Mouse (Mus musculus) liver, embryonic 16.5 days (tissue): ENCODE data around the gene Ifit1. TPM values are rescaled to one million over a fixed set of nuclear protein-coding genes. Genes with fewer than 3 reads are reported as not detected.
"Not testable (repeated sequence)": the region's sequence is repeated elsewhere in the genome, so short reads cannot be mapped to it uniquely, and the experiment has no call there.

ENCODE experiments used
- ATAC-seq: fragments of 200-750 bp; cut with Nextera tagmentation; 2 replicates; pipeline ENCODE4 v1.8.0; 2017; ENCODE audit warnings: low read depth, mild to moderate bottlenecking, moderate number of reproducible peaks, moderate library complexity
- H3K27ac ChIP-seq: fragments of 300-500 bp; sonication (generic); 2 replicates; pipeline ENCODE4 v1.5.1; 2014; ENCODE audit warnings: mild to moderate bottlenecking, low read length
- H3K27me3 ChIP-seq: fragments of 300-500 bp; sonication (generic); 2 replicates; pipeline ENCODE4 v1.6.1; 2014; ENCODE audit warnings: low read depth, low read length, mixed read lengths; ENCODE audit not compliant: control insufficient read depth, insufficient read depth
- H3K36me3 ChIP-seq: fragments of 300-500 bp; sonication (generic); 2 replicates; pipeline ENCODE4 v1.6.1; 2014; ENCODE audit warnings: mild to moderate bottlenecking; ENCODE audit not compliant: control insufficient read depth, insufficient read depth
- H3K4me1 ChIP-seq: fragments of 300-500 bp; sonication (generic); 2 replicates; pipeline ENCODE4 v1.6.1; 2014; ENCODE audit warnings: low read depth, low read length, mixed read lengths; ENCODE audit not compliant: control insufficient read depth
- H3K4me2 ChIP-seq: fragments of 300-500 bp; sonication (generic); 2 replicates; pipeline ENCODE4 v1.6.1; 2014; ENCODE audit warnings: low read depth, low read length, mixed read lengths
- H3K4me3 ChIP-seq: fragments of 300-500 bp; sonication (generic); 2 replicates; pipeline ENCODE4 v1.5.1; 2014; ENCODE audit warnings: low read depth, mild to moderate bottlenecking, low read length
- H3K9ac ChIP-seq: fragments of 300-500 bp; sonication (generic); 2 replicates; pipeline ENCODE4 v1.6.1; 2014; ENCODE audit warnings: low read depth, low read length
- H3K9me3 ChIP-seq: fragments of 300-500 bp; sonication (generic); replicated peaks from 2 replicates; pipeline ENCODE4 v1.6.1; 2016; ENCODE audit warnings: low read length; ENCODE audit not compliant: control insufficient read depth
- WGBS: fragments of 180-500 bp; shearing (Covaris S2); extraction: QIAGEN DNeasy Blood & Tissue Kit; methylation state at CpG from one replicate; pipeline ENCODE4 v1.1.7; 2014; ENCODE audit not compliant: insufficient replicate concordance; 5-methylcytosine and 5-hydroxymethylcytosine counted together
- polyA plus RNA-seq: library from polyadenylated mRNA; unstranded; fragments of >200 nt; fragmentation: Nextera tagmentation; extraction: Ambion mirVana; gene quantifications from 2 replicates; pipeline ENCODE4 v1.2.1, GENCODE M21; 2015

Ifit1 gene
- 0.77 and 0.81 TPM in 2 replicates for polyA plus RNA-seq

GRCm38 (mm10) chr19:34640623-34641022 is at the start of gene Ifit1, which contains the start of gene Ifit1bl2:
Ifit1 (plus strand) TSS chr19:34640871.
Ifit1bl2 (minus strand) TSS chr19:34640743.
- Histone ChIP-seq H3K4me2 (peak within 1 kb of the TSS; percentile 28), H3K9ac (no peak within 1 kb of the TSS), H3K9me3 (no peaks in the 10 kb centered on the region), H3K27me3 (no peaks in the 10 kb centered on the region), H3K4me3 (0 out of 2 replicates have a peak within 1 kb of the TSS, but pooled peaks have one; percentile 11), H3K36me3 (no peaks in the 10 kb centered on the region), H3K27ac (no peak within 1 kb of the TSS), H3K4me1 (peaks cover 5% of the 10 kb centered on the region)
- 27% methylated on average over 4 of the region's 4 CpGs for WGBS
- ATAC-seq, result peak; percentile 14; the same call in 1 of the 2 replicates

GRCm38 (mm10) chr19:34593456-34593855 is 47.2 kb upstream of the Ifit1 start:
- no peaks in the 10 kb centered on the region for H3K9me3 ChIP-seq
- WGBS, result 59% methylated on average over 2 of the region's 2 CpGs
- H3K4me3 ChIP-seq, result no peak overlapping the region
- ATAC-seq, result no peak
- no peak overlapping the region for H3K4me2 ChIP-seq
- H3K4me1 ChIP-seq, result no peaks in the 10 kb centered on the region
- H3K27me3 ChIP-seq, result no peaks in the 10 kb centered on the region
- no peaks in the 10 kb centered on the region for H3K36me3 ChIP-seq
- no peak overlapping the region for H3K9ac ChIP-seq
- no peak overlapping the region for H3K27ac ChIP-seq

GRCm38 (mm10) chr19:34594523-34594922 is 46.1 kb upstream of the Ifit1 start:
- not testable (repeated sequence) for H3K27ac ChIP-seq, H3K4me1 ChIP-seq, ATAC-seq, H3K9me3 ChIP-seq, H3K4me3 ChIP-seq, H3K9ac ChIP-seq, H3K4me2 ChIP-seq, H3K27me3 ChIP-seq, H3K36me3 ChIP-seq
- 56% methylated on average over 3 of the region's 3 CpGs for WGBS

GRCm38 (mm10) chr19:34596811-34597210 is 43.9 kb upstream of the Ifit1 start:
- ATAC-seq, result no peak
- H3K9me3 ChIP-seq, result no peaks in the 10 kb centered on the region

GRCm38 (mm10) chr19:34598341-34598740 is 42.3 kb upstream of the Ifit1 start:
- H3K9ac ChIP-seq, result no peak overlapping the region
- no peak overlapping the region for H3K27ac ChIP-seq
- ATAC-seq, result no peak
- H3K9me3 ChIP-seq, result no peaks in the 10 kb centered on the region
- H3K4me1 ChIP-seq, result no peaks in the 10 kb centered on the region
- no peaks in the 10 kb centered on the region for H3K36me3 ChIP-seq
- H3K4me2 ChIP-seq, result no peak overlapping the region
- WGBS, result 57% methylated on average over 2 of the region's 2 CpGs
- H3K4me3 ChIP-seq, result no peak overlapping the region
- no peaks in the 10 kb centered on the region for H3K27me3 ChIP-seq

More at GRCm38 (mm10) chr19:34596811-34597210, 43.9 kb upstream of the Ifit1 start:
- H3K4me1 ChIP-seq, result no peaks in the 10 kb centered on the region
- no peak overlapping the region for H3K9ac ChIP-seq
- H3K4me2 ChIP-seq, result no peak overlapping the region
- no peak overlapping the region for H3K27ac ChIP-seq
- no peaks in the 10 kb centered on the region for H3K27me3 ChIP-seq
- no peaks in the 10 kb centered on the region for H3K36me3 ChIP-seq
- H3K4me3 ChIP-seq, result no peak overlapping the region

- H3K9me3 ChIP-seq, H3K9ac ChIP-seq, H3K4me1 ChIP-seq, H3K27me3 ChIP-seq, H3K4me2 ChIP-seq, H3K4me3 ChIP-seq, H3K36me3 ChIP-seq, H3K27ac ChIP-seq: not testable (repeated sequence)
- ATAC-seq, result 0 out of 2 replicates have a peak, but pooled peaks have one; percentile 11
Measured at GRCm38 (mm10) chr19:34599250-34599649, 41.4 kb upstream of the Ifit1 start.

- 27% methylated on average over 1 of the region's 1 CpGs for WGBS
- not testable (repeated sequence) for H3K27me3 ChIP-seq, H3K9ac ChIP-seq, H3K4me3 ChIP-seq, H3K4me1 ChIP-seq, H3K9me3 ChIP-seq, H3K4me2 ChIP-seq, ATAC-seq, H3K27ac ChIP-seq, H3K36me3 ChIP-seq
Measured at GRCm38 (mm10) chr19:34601888-34602287, 38.8 kb upstream of the Ifit1 start, which contains the start of gene Ifit1bl1. Ifit1bl1 (minus strand) TSS chr19:34601956.

- Histone ChIP-seq H3K4me3 (no peak overlapping the region), H3K4me1 (no peaks in the 10 kb centered on the region), H3K4me2 (no peak overlapping the region), H3K27ac (no peak overlapping the region), H3K9ac (no peak overlapping the region), H3K9me3 (no peaks in the 10 kb centered on the region), H3K27me3 (no peaks in the 10 kb centered on the region), H3K36me3 (no peaks in the 10 kb centered on the region)
- no peak for ATAC-seq
- 59% methylated on average over 3 of the region's 3 CpGs for WGBS
Measured at GRCm38 (mm10) chr19:34605472-34605871, 35.2 kb upstream of the Ifit1 start.

- ATAC-seq, result peak; percentile 77
- not testable (repeated sequence) for H3K4me2 ChIP-seq, H3K4me1 ChIP-seq, H3K36me3 ChIP-seq, H3K9me3 ChIP-seq, H3K9ac ChIP-seq, H3K27me3 ChIP-seq, H3K4me3 ChIP-seq
- WGBS, result 18% methylated on average over 4 of the region's 4 CpGs
- H3K27ac ChIP-seq, result 0 out of 2 replicates have a peak within 1 kb of the TSS, but pooled peaks have one; percentile 16
Measured at GRCm38 (mm10) chr19:34607237-34608051, 33.2 kb upstream of the Ifit1 start, which contains the start of gene Ifit3b. Ifit3b (plus strand) TSS chr19:34607970.
